Mouse (Mus musculus): Measurements from ENCODE around the gene Ogdh. TPM values are rescaled to one million over a fixed set of nuclear protein-coding genes. Genes with fewer than 3 reads are reported as not detected.

Ogdh gene
- polyA plus RNA-seq, 1 experiment from 2014 or later, result 87.7 TPM

- no peak for ATAC-seq (ENCODE audit: low FRiP score)
- H3K4me1 ChIP-seq, result no peaks in the 10 kb centered on the region
Observed at GRCm38 (mm10) chr11:6372784-6373183, 81.4 kb downstream of the Ogdh start.

GRCm38 (mm10) chr11:6380916-6381315 is 89.5 kb downstream of the Ogdh start:
- H3K9ac ChIP-seq, result no peak overlapping the region
- H3K27ac ChIP-seq, result no peak overlapping the region
- H3K27me3 ChIP-seq, result no peaks in the 10 kb centered on the region
- no peak overlapping the region for H3K4me3 ChIP-seq (replicated peaks)
- no peaks in the 10 kb centered on the region for H3K9me3 ChIP-seq
- no peak overlapping the region for H3K4me2 ChIP-seq
- WGBS, result 84% methylated on average over 6 of the region's 6 CpGs
- H3K36me3 ChIP-seq (replicated peaks), result no peaks in the 10 kb centered on the region
- ATAC-seq (ENCODE audit: low FRiP score), result no peak
- H3K4me1 ChIP-seq, result no peaks in the 10 kb centered on the region

More at GRCm38 (mm10) chr11:6372784-6373183, 81.4 kb downstream of the Ogdh start:
- H3K27ac ChIP-seq, result no peak overlapping the region
- H3K4me3 ChIP-seq (replicated peaks), result no peak overlapping the region
- WGBS, result 91% methylated on average over 9 of the region's 9 CpGs
- H3K9me3 ChIP-seq, result no peaks in the 10 kb centered on the region
- H3K4me2 ChIP-seq, result no peak overlapping the region
- H3K36me3 ChIP-seq (replicated peaks), result no peaks in the 10 kb centered on the region
- H3K27me3 ChIP-seq, result no peaks in the 10 kb centered on the region
- no peak overlapping the region for H3K9ac ChIP-seq

GRCm38 (mm10) chr11:6388126-6388725 is 96.8 kb downstream of the Ogdh start:
- Histone ChIP-seq H3K27ac (peak overlapping the region; percentile 97), H3K4me1 (peaks cover 24% of the 10 kb centered on the region), H3K36me3 (replicated peaks) (peaks cover 16% of the 10 kb centered on the region), H3K9ac (no peak overlapping the region), H3K4me3 (replicated peaks) (peak overlapping the region; percentile 96), H3K9me3 (no peaks in the 10 kb centered on the region), H3K27me3 (no peaks in the 10 kb centered on the region), H3K4me2 (no peak overlapping the region)
- WGBS, result 95% methylated on average over 6 of the region's 6 CpGs
- ATAC-seq (ENCODE audit: low FRiP score), result no peak

GRCm38 (mm10) chr11:6388726-6389413 is 97.4 kb downstream of the Ogdh start, which contains the start of gene Zmiz2:
Zmiz2 (plus strand) TSS chr11:6389074.
- peak; percentile 98 for ATAC-seq (ENCODE audit: low FRiP score)

GRCm38 (mm10) chr11:6389483-6389921 is 98.1 kb downstream of the Ogdh start:
- H3K27me3 ChIP-seq, result no peaks in the 10 kb centered on the region
- H3K9me3 ChIP-seq, result no peaks in the 10 kb centered on the region
- WGBS, result 2% methylated on average over 22 of the region's 43 CpGs
- peak overlapping the region; percentile 95 for H3K9ac ChIP-seq
- ATAC-seq (ENCODE audit: low FRiP score), result peak; percentile 28
- peak overlapping the region; percentile 96 for H3K4me3 ChIP-seq (replicated peaks)
- H3K36me3 ChIP-seq (replicated peaks), result peaks cover 24% of the 10 kb centered on the region
- peak overlapping the region; percentile 97 for H3K27ac ChIP-seq
- peaks cover 27% of the 10 kb centered on the region for H3K4me1 ChIP-seq
- peak overlapping the region; percentile 88 for H3K4me2 ChIP-seq

More at GRCm38 (mm10) chr11:6388726-6389413, 97.4 kb downstream of the Ogdh start, which contains the start of gene Zmiz2:
- Histone ChIP-seq H3K9me3 (no peaks in the 10 kb centered on the region), H3K4me3 (replicated peaks) (peak within 1 kb of the TSS; percentile 96), H3K27me3 (no peaks in the 10 kb centered on the region), H3K27ac (peak within 1 kb of the TSS; percentile 97), H3K36me3 (replicated peaks) (peaks cover 17% of the 10 kb centered on the region), H3K4me1 (peaks cover 25% of the 10 kb centered on the region), H3K9ac (peak within 1 kb of the TSS; percentile 95), H3K4me2 (peak within 1 kb of the TSS; percentile 88)
- 6% methylated on average over 59 of the region's 60 CpGs for WGBS

GRCm38 (mm10) chr11:6390376-6391053 is 99.1 kb downstream of the Ogdh start:
- Histone ChIP-seq H3K4me1 (peaks cover 30% of the 10 kb centered on the region), H3K9ac (peak overlapping the region; percentile 95), H3K27ac (no peak overlapping the region), H3K4me2 (peak overlapping the region; percentile 88), H3K4me3 (replicated peaks) (peak overlapping the region; percentile 96), H3K27me3 (no peaks in the 10 kb centered on the region), H3K36me3 (replicated peaks) (peaks cover 34% of the 10 kb centered on the region), H3K9me3 (no peaks in the 10 kb centered on the region)
- WGBS, result 86% methylated on average over 8 of the region's 8 CpGs
- ATAC-seq (ENCODE audit: low FRiP score), result no peak

DNA sequence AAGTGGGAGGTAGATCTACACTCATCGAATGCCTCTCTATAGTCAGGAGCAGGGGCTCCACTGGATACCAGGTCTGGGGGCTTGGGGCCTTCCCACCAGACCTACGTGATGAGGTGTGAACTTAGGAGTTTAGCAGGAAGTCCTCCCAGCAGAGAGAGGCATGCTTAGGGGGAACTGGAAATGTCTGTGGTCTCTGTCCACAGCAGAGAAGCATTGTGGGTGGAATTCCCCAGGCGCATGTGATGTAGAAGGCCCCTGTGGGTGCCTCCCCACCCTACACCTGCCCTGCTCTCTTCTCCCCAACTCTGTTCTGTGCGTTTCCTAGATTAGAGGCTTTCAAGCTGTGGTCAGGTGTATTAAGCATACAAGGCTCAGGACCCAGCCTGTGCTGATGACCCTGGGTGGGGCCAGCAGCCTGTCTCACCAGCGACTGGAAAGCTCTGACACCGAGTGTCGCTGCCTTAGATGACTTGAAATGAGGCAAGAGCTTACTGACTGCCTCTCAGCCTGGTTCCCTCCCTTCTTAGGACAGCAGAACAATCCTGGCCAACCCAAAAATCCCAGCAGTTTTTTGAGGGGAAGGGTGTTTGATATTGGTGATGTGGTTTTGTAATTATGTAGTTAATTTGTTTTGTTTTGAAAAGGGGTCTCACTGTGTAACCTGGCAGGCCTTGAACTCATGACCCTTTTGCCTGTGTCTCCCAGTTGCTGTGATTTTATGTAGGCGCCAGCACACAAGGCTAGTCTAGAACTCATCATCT is 100.3 kb downstream of the Ogdh start:
- Histone ChIP-seq H3K27ac (no peak overlapping the region), H3K4me2 (no peak overlapping the region), H3K9ac (no peak overlapping the region), H3K27me3 (no peaks in the 10 kb centered on the region), H3K36me3 (replicated peaks) (peaks cover 46% of the 10 kb centered on the region), H3K4me3 (replicated peaks) (0 out of 2 replicates have a peak overlapping the region, but pooled peaks have one; percentile 8), H3K9me3 (no peaks in the 10 kb centered on the region), H3K4me1 (peaks cover 31% of the 10 kb centered on the region)
- WGBS, result 95% methylated on average over 8 of the region's 8 CpGs
- no peak for ATAC-seq (ENCODE audit: low FRiP score)

DNA sequence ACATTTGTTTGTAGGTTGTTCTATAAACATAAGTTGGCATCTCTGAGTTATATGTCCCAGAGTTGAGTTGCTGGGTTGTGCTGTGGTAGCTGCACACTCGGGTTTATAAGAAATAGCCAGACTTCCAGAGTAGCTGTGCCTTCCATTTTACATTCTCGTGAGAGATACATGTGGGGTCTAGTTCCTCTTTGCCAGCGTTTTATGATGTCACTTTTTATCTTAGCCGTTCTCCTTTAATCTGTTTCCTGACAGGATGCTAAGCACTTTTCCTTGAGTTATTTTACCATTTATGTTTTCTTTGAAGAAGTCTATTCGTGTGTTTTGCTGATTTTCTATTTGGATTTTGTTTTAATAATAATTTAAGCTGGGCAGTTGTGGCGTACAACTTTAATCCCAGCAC is 101.4 kb downstream of the Ogdh start:
- Histone ChIP-seq H3K9ac (no peak overlapping the region), H3K4me3 (replicated peaks) (no peak overlapping the region), H3K27ac (no peak overlapping the region), H3K4me1 (peaks cover 31% of the 10 kb centered on the region), H3K36me3 (replicated peaks) (peaks cover 57% of the 10 kb centered on the region), H3K27me3 (no peaks in the 10 kb centered on the region), H3K4me2 (no peak overlapping the region), H3K9me3 (no peaks in the 10 kb centered on the region)
- ATAC-seq (ENCODE audit: low FRiP score), result no peak
- 87% methylated on average over 6 of the region's 6 CpGs for WGBS

GRCm38 (mm10) chr11:6393866-6394265 is 102.4 kb downstream of the Ogdh start:
- Histone ChIP-seq H3K4me1 (peaks cover 31% of the 10 kb centered on the region), H3K27ac (no peak overlapping the region), H3K9ac (no peak overlapping the region), H3K27me3 (no peaks in the 10 kb centered on the region), H3K4me2 (no peak overlapping the region), H3K9me3 (no peaks in the 10 kb centered on the region), H3K36me3 (replicated peaks) (peaks cover 67% of the 10 kb centered on the region), H3K4me3 (replicated peaks) (no peak overlapping the region)
- 79% methylated on average over 1 of the region's 1 CpGs for WGBS
- no peak for ATAC-seq (ENCODE audit: low FRiP score)

DNA sequence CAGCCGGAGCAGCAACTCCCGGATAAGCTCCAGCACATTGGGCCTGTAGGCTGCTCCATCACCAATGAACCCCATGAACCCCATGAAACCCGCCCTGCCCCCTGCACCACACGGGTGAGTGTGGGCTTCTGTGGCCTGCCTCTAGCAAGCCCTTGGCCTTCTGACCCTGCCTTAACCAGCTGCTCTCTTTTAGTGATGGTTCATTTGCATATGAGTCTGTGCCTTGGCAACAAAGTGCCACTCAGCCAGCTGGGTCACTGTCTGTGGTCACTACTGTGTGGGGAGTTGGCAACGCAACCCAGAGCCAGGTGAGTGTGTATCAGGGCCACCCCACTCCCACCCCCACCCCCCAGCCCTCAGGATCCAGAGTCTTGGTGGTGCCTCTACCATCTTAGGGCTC is 104.1 kb downstream of the Ogdh start:
- ATAC-seq (ENCODE audit: low FRiP score), result no peak
- H3K9me3 ChIP-seq, result no peaks in the 10 kb centered on the region
- no peak overlapping the region for H3K27ac ChIP-seq
- H3K9ac ChIP-seq, result no peak overlapping the region
- H3K4me2 ChIP-seq, result no peak overlapping the region
- peaks cover 84% of the 10 kb centered on the region for H3K36me3 ChIP-seq (replicated peaks)
- 86% methylated on average over 5 of the region's 5 CpGs for WGBS
- H3K4me3 ChIP-seq (replicated peaks), result no peak overlapping the region
- no peaks in the 10 kb centered on the region for H3K27me3 ChIP-seq
- H3K4me1 ChIP-seq, result peaks cover 22% of the 10 kb centered on the region

DNA sequence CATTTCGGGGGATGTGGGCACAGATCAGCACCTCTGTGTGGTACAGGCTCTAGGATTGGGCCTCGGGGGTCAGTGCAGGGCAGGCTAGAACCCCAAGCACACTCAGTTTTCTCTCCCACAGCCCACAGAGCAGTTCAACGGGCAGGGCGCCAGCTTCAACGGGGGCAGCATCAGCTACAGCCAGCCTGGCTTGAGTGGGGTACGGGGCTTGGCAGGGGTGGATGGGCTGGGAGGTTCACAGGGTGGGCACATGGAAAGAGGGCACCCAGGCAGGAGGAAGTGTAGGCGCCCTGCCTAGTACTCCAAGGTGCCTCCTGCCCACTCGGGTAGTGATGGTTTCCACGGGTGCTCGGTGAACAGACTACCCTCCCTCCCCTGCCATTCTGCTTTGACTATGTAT is 106.7 kb downstream of the Ogdh start:
- ATAC-seq (ENCODE audit: low FRiP score), result no peak
- peaks cover 93% of the 10 kb centered on the region for H3K36me3 ChIP-seq (replicated peaks)
- no peak overlapping the region for H3K4me3 ChIP-seq (replicated peaks)
- no peak overlapping the region for H3K4me2 ChIP-seq
- H3K9ac ChIP-seq, result no peak overlapping the region
- WGBS, result 93% methylated on average over 10 of the region's 10 CpGs
- no peaks in the 10 kb centered on the region for H3K9me3 ChIP-seq
- H3K4me1 ChIP-seq, result peaks cover 7% of the 10 kb centered on the region; the same call in 1 of the 2 replicates
- no peaks in the 10 kb centered on the region for H3K27me3 ChIP-seq
- H3K27ac ChIP-seq, result no peak overlapping the region
